Mouse (Mus musculus) right cerebral cortex, postnatal 14 days (tissue): ENCODE measurements at regions not wholly inside any gene's neighbourhood (a gene's known extent, or its start where the extent isn't known, plus 50 kb on each side); places are given as distances from the start of the nearest gene placed in this dataset.
"Not testable (repeated sequence)": the region's sequence is repeated elsewhere in the genome, so short reads cannot be mapped to it uniquely, and the experiment has no call there.

Experiments
- DNase-seq: peaks from one replicate; pipeline ENCODE4 v3.0.0; 2022

GRCm38 (mm10) chr1:73641456-73641855 lies 482.8 kb downstream of the Tns1 start:
- no peak for DNase-seq

GRCm38 (mm10) chr1:73640726-73641451 lies 483.4 kb downstream of the Tns1 start:
- no peak for DNase-seq

GRCm38 (mm10) chr1:73635709-73636108 lies 488.5 kb downstream of the Tns1 start:
- no peak for DNase-seq

- no peak for DNase-seq
These were observed 489.4 kb downstream of the Tns1 start for GRCm38 (mm10) chr1:73634871-73635270.

- DNase-seq: no peak
These were observed 491.2 kb downstream of the Tns1 start for GRCm38 (mm10) chr1:73633071-73633470.

- DNase-seq: no peak
These were observed 493.9 kb downstream of the Tns1 start for GRCm38 (mm10) chr1:73630363-73630762.

- no peak for DNase-seq
These were observed 498.9 kb downstream of the Tns1 start for GRCm38 (mm10) chr1:73625365-73625764.

GRCm38 (mm10) chr1:73621121-73621520 lies 503.1 kb downstream of the Tns1 start:
- not testable (repeated sequence) for DNase-seq

- peak; percentile 19 for DNase-seq
These were observed 505.6 kb downstream of the Tns1 start for GRCm38 (mm10) chr1:73618551-73619170.

- no peak for DNase-seq
These were observed 530.4 kb downstream of the Tns1 start for GRCm38 (mm10) chr1:73593653-73594385.

- DNase-seq: no peak
These were observed 532.7 kb downstream of the Tns1 start for GRCm38 (mm10) chr1:73591342-73592099.

- DNase-seq: no peak
These were observed 544.6 kb downstream of the Tns1 start for GRCm38 (mm10) chr1:73579680-73580079.

GRCm38 (mm10) chr1:73577019-73577418 lies 547.2 kb downstream of the Tns1 start:
- no peak for DNase-seq

- no peak for DNase-seq
These were observed 548.6 kb downstream of the Tns1 start for GRCm38 (mm10) chr1:73575694-73576093.

- no peak for DNase-seq
These were observed 553.3 kb downstream of the Tns1 start for GRCm38 (mm10) chr1:73570944-73571343.

GRCm38 (mm10) chr1:73566770-73567169 lies 551.1 kb upstream of the Tnp1 start:
- DNase-seq: no peak

- no peak for DNase-seq
These were observed 544.9 kb upstream of the Tnp1 start for GRCm38 (mm10) chr1:73560594-73560993.

GRCm38 (mm10) chr1:73547877-73548276 lies 532.2 kb upstream of the Tnp1 start:
- DNase-seq: no peak

GRCm38 (mm10) chr1:73545401-73545800 lies 529.7 kb upstream of the Tnp1 start:
- no peak for DNase-seq

GRCm38 (mm10) chr1:73541371-73541770 lies 525.7 kb upstream of the Tnp1 start:
- no peak for DNase-seq

GRCm38 (mm10) chr1:73538420-73538871 lies 522.7 kb upstream of the Tnp1 start:
- no peak for DNase-seq

GRCm38 (mm10) chr1:73535726-73536265 lies 520.1 kb upstream of the Tnp1 start:
- DNase-seq: peak; percentile 18

GRCm38 (mm10) chr1:73533526-73533925 lies 517.8 kb upstream of the Tnp1 start:
- no peak for DNase-seq
